Mouse (Mus musculus) kidney, postnatal 14 days (tissue): ENCODE results near the gene Ccdc125.

ENCODE experiments used
- DNase-seq: peaks from one replicate; pipeline ENCODE4 v3.0.0; 2022; ENCODE audit warnings: mixed read lengths

The Ccdc125 gene

DNA sequence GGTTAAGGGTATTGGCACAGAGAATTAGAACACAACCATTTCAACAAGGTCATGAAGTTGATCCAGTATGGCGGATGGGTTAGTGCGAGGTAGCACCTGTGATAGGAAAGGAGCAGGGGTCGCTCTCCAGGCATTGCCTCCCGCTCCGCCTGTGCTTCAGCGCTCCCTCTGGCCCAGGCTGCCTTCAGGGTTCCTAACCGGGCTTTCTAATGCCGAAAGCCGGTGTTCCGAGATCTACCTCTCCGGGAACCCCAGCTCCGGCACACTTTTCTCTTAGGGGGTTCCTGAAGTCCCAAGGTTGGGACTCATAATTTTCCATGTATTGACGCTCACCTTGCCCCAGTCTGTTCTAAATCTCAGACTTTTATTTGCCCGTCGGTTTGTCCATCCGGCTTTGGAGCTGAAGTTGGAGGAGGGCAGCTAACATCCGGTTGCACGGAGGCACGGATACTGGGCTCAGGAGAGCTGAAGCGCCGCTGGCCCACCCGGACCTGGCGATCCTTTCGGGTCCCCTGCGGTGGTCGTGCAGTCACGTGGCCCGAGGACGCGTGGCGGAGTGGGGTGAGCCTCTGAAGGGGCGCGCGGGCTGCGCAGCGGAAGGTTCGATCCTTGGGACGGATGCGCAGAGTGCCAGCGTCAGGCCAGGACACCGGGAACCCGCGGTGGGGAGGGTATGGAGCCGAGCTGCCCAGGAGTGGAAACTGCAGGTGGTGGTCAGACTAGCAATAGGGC, at the start of gene Ccdc125:
Gene Ccdc125 (plus strand): TSS at position 427 of the 732 bp plus-strand sequence.
- peak; percentile 51 for DNase-seq

DNA sequence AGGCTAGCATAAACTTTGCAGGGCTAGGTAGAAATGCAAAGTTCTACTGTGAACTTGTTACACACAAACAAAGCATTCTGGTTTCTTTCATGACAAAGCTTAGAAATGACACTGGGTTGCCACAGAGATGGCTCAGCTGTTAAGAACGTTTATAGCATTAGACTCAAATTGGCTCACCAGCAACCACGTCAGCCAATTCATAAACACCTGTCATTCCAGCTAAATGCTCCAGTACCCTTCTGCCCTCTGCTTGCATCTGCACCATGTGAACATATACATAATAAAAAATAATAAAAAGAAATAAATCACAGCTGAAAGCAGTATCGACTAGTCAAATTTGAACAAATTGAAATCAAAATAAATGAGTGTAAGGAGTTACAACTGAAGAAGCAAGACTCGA, 47.3 kb upstream of the Ccdc125 start:
- DNase-seq = no peak

DNA sequence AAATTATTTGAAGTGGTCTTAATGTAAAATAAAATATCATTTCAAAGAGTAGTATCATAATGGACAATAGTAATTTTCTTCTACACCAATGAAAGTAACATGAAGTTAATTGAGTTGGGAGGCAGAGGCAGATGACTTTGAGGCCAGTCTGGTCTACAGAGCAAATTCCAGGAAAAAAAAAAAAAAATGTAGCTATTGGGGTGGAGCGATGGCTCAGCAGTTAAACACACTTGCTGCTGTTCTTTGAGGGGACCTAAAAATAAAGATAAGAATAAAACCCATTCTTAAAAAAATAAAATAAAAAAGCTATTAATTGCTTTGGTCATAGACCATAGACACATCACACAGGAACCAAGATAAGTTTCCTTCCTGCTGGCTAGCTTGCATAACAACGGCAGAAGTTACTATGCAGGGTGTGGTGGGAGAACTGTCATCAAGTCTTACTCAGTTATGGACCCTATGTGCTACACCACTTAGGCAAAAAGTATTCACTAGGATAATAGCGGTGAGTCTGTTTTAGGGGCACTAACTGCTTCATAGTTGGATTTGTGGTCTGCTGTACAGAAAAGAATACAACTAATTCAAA, 35.3 kb upstream of the Ccdc125 start:
- no peak for DNase-seq

DNA sequence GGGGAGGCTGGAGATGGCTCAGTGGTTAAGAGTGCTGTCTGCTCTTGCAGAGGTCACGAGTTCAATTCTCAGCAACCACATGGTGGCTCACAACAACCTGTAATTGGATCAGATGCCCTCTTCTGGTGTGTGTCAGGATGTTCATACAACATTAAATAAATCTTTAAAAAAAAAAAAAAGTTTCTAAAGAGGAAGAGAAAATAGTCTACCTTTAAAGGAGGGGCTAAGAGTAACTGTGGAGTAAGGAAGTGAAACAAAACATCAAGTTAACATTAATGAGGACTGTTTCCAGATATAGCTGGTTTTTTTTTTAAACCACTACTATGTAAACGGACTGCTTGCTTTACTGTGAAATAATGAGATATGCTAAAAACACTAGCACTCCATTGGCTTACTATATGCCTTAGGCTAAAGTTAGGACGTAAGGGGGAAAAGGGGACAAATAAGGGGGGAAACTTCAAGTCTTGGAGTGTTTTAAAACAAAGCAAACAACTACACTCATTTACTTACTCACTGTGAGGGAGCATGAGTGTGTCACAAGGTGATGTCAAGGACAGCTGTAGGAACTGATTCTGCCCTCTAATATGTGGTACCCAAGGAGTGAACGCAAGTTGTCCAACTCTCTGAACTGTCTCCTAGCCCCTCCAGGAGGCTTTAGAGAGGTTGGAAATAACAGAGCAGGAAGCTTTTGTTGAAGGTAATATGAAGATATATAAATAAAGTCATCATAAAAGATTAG, 26.9 kb upstream of the Ccdc125 start:
- no peak for DNase-seq

DNA sequence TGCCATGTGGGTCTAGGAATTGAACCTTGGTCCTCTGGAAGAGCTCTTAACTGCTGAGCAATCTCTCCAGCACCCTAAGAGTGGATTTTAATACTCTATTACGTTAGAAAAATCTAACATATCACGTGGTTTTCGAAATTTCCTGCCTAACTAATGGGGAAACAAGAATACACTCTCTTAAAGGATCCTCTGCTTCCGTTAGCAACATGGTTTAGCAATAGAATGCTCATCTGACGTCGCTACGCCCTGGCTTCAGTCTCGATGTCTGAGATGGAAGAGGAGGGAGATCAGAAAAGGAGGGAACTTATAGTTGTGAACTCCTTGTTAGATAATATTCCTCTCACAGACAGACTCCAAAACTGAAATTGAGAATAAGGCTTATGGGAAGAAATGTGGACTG, 21.3 kb upstream of the Ccdc125 start:
- DNase-seq = no peak

DNA sequence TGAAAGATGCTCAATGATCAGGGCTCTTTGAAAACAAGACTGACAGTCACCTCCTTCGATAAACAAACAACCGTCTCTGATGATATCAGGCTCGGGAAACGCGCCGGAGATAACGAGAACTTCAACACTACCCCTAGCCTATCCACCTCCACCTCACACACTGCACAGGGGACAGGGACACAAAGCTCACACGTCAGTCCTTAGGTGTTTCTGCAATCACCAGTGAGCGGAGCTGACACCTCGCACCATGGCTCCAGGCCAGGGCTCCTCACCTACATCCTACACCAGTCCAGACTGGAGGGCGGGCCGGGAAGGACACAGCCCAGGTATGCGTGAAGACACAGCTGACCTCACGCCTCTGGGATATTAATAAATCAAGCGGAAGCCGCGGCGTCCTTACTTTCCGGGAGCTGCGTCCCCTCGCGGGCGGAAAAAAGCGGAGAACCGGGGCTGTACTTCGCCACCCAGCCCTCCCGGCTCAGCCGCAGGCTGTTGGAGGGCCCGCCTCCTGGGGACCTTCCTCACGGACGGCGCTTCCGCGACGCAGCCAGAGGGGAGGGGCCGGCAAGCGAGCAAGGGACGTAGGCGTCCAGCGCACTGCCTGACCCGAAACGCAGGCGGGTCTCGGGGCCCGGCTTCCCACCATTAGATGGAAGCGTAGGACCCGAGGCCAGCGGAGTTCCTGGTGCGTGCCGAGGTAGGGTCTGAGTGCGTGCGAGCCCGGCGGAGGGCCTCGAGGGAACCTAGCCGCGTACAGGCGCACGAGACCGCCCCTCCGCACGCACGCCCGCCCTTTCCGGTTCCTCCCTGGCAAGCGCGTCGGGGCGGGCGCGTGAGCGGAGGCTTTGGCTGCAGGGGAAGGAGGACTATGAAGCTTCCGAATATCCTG, 18.7 kb upstream of the Ccdc125 start, which contains the start of the genes Ak6 and Rad17:
Gene Ak6 (plus strand): TSS at position 430 of the 889 bp plus-strand sequence.
Gene Rad17 (minus strand): TSS at position 502 of the 889 bp plus-strand sequence.
- DNase-seq = peak; percentile 96

DNA sequence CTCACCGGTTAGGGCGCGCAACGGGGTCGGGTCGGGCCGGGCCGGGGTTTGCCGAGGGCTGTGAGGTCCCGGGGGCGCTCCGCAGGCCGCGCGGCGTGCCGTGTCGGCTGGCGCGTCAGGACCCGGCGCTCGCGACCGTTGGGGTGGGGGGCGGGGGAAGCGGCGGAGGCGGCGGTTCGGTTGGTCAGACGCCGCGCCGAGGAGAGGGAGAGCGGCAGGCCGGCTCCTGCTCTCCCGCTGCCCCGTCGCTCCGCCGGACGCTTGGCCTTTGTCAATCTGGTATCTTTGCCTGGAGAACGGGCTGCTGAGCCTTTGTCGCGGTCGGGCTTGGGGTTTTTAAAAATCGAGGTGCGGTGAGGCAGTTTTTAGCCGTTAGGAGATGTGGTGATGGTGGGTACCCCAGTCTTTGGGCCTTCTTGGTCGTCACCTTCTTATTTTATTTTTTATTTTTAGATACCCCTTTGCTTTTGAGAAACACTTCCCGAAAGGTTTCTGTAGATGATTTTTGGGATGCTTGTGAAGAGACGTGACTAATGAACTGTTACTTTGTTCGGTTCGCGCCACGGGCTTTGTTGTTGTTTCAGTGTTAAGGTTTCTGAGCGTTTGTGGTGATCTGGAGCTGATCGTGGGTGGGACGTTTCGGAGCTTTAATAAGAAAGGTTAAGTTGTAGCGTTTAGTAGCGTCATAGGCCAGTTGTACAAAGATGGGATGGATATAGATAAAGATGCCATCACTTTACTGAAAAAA, 17.9 kb upstream of the Ccdc125 start, which contains the start of gene Taf9:
Gene Taf9 (plus strand): TSS at position 141 of the 748 bp plus-strand sequence.
- DNase-seq = no peak

DNA sequence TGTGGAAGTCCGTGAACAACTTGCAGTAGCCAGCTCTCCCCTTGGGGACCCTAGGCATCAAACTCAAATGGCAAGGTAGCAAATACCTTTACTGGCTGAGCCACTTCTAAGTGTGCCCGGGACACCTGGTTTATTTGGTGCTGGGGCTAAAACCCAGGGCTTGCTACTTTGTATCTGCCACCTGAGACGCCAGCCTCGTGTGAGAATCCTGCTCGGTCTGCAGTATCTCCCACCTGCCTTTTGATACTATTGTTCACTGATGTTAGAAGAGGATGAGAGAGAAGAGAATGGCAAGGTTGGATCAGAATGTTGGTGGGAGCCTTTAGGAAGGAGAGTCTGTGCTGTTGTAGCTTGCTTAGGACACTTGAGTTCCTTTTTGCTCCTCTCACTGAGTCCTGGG, 11.4 kb upstream of the Ccdc125 start:
- DNase-seq = no peak

DNA sequence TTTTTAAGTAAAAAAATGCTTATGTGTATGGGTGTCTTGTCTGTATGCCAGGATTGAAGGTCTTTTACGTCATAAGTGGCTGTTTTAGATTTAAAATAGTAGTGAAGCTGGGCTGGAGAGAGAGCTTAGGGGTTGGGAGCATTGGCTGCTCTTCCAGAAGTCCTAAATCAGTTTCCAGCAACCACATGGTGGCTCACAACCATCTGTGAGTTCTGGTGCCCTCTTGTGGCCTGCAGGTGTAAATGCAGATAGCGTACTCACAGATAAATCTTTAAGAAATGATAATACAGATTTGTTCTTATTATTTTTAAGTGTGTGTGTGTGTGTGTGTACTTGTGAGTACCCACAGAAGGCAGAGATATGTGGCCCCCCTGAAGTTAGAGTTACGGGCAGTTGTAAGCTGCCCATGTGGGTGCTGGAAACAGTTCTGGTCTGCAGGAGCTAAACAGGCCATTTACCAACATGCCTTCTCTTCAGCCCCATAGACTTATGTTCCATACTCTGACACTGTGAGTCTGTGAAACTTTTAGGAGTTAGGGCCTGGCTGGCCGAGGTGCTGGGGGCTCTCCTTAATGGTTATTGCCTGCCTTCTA, 9.6 kb upstream of the Ccdc125 start:
- DNase-seq = peak; percentile 63

DNA sequence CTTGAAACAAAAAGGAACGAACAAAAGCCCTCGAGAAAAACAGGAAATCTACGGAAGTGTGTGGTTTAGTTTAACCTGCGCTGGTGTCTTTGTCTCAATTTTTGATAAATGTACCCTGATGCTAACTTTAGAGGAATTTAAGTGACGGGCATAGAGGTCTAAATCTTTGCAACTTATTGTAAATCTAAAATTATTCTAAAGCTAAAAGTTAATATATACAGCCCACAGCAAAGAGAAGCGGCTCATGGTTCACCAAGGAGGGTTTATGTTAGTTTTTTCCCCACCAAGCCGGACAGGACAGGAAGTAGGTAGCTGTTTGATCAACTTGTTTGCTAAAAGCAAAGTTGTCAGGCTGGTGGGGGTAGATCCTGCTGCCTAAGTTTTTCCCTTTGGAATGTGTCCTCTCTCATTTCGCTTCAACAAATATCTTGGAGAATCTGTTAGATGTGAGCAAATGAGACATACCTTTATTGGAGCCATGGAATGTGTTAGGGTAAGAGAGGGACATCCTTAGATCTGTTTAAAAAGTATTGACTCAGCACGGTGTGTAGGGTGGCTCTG, 744 bp downstream of the Ccdc125 start:
- no peak for DNase-seq

DNA sequence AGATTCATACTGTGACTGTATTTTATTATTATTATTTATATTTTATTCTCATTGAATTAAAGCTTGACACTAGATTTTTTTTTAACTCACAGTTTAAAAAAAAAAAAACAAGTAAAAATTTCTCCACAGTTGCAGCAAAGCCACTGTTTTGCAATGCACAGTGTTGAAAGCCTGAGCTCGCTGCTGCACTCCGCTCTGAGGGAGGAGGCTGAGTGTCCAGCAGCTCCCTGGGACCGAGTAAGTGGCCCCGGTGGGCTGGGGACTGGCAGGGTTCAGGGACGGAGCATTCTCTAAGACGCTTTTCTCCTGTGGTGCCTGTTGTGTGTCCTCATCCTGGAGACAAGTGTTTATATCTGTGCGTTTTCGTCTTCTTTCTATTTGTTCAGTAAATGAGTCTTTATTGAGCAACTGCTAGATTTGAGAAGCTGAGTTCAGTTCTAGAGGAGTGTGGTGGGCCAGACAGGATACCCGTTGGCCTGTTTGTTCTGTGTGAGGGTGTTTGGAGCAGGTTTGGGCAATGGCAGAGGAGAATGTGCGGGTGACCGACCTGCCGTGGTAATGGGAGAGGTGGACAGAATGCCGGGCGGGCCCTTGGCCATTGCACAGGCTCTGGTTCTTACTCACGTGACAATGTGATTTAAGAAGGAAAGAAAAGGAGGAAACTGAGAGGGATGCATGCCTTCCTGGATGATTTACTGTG, 6.6 kb downstream of the Ccdc125 start:
- DNase-seq = no peak

DNA sequence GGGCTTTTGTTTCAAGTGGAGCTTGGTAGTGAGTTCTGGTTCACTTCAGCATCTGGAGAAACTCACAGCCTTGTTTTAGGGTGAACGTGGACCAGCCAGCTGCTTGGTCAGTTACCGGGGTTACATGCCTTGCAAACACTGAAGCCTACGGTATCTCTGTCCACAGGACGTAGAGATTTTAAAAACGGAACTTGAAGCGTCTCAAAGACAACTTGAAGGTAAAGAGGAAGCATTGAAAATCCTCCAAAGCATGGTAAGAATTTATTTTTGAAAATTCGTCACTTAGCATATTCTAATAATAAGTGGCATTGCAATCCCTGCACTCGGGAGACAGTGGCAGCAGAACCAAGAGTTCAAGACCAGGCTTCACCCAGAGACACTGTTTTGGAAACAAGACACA, 12.1 kb downstream of the Ccdc125 start:
- no peak for DNase-seq

DNA sequence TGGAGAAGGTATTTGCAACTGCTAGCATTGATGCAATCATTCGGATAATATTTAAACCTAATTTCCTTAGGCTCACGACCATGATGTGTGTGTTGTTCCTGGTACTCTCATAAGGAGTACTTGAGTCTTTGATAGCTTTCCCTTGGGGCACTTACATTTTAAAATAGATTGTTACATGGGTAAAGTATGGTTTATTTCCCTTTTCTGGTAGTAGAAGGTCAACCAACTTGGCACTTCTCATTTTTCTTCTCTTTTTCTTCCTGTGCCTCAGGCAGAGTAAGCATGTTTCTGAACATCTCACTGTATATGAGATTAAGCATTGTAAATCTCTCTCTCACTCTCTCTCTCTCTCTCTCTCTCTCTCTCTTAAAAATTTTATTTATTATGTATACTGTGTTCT, 13.3 kb downstream of the Ccdc125 start:
- DNase-seq = no peak

DNA sequence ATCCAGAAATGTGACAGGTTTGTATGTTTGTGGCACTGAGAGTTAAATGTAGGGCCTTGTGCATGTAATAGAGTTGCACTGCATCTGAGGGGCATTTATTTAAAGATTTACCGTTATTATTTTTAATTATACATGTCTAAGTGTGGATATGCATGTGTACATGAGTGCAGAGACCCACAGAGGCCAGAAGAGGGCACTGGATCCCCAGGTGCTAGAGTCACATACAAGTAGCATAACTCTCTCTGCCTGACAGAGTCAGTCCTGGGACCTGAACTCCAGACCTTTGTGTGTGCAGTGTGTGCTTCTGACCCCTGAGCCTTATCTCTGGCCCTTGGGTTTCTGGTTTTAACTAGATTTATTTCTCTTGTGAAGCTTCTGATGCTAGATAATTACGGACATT, 14.8 kb downstream of the Ccdc125 start:
- DNase-seq = no peak

DNA sequence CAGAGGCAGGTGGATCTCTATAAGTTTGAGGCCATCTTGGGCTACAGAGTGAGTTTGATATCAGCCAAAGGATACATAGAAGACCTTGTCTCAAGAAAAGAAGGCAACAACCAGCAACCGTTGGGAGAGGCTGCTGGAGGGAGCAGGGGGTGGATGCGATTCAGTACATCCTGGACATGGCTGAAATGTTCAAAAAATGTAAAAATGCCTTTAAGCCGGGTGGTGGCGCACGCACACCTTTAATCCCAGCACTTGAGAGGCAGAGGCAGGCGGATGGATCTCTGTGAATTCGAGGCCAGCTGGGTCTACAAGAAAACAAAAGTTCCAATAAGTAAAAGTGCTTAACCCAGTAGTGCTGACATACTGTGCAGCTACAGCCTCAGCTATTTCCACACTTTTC, 18.0 kb downstream of the Ccdc125 start:
- DNase-seq = no peak

DNA sequence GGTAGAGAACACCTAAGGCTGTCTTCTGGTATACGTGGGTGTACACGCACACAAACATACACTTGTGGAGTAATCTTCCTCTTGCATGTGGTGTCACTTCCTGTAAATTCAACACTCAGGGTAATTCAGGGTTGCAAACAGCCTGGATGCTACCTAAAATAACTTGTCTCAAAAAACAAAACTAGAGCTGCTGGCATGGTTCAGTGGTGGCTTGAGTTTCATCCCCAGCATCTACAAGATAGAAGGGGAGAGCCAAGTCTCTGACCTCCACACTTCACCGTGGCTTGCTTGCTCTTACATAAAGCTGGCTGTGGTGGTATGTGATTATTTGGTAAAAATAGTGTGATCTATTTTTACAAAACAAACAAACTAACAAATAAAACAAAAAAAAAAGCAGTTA, 28.0 kb downstream of the Ccdc125 start:
- no peak for DNase-seq

DNA sequence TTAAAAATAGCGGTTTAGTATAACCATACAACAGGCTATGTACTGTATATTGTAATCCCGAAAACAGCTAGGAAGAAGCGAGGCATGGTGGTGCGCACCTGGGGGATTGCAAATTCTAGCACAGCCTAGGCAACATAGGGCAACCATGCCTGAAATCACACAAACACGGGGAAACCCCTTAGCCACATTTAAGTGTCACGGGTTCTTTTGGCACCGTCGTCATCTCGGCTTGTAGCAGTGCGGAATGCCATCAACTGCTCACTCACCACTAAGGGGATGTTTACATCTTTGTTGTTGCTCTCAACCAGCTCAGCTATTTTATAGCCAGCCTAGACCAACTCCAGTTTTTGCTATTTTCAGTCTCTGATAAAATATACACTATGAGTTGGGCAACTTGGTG, 29.3 kb downstream of the Ccdc125 start:
- DNase-seq = no peak

DNA sequence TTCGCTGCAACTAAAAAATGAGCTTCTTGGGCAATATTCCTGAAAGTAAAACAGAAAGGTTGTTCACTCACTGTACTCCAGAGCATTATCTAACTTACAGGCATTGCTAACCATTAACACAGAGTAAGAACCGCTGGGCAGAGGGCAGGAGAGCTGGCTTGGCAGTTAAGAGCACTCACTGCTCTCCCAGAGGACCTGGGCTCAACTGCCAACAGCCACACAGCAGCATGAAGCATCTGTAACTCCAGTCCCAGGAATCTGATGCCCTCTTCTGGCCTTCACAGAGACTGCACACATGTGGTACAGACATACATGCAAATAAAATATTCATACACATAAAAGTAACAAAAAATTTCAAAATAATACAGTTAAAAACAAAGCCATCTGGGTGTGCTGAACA, 34.0 kb downstream of the Ccdc125 start:
- peak; percentile 59 for DNase-seq

DNA sequence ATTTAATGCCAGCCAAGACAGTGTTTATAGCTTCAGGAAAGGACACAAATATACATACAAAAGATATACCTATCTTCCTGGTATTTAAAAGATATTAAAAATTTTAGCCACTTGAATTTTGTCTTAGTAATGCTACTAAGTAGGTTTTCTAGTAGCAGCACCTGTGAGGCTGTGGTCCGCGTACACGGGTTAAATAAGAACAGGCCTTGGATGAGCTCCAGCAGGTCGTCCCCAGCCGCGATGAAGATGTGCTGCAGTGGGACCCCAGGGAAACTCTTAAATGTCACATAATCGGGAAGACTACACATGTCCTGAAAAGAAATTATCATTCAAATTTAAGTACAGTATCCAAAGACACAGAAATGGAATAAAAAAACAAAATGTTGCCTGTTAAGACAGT, 36.7 kb downstream of the Ccdc125 start:
- no peak for DNase-seq

DNA sequence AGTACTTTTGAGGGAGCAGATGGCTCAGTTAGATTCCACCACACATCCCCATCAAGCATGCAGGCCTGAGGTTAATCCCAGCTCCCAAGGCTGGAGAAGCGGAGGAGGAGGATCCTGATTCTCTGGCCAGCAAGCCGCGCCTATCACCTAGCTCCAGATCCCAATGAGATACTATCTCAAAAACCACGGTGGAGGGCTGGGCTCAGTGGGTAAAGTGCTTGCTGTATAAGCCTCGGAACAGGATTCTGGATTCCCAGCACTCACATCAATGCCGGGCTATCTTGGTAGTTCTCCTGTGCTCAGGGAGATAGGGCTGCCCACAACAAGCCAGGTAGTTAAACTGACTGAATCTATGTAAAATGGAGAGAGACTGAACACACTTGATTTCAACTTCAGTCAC, 46.0 kb downstream of the Ccdc125 start:
- DNase-seq = no peak

DNA sequence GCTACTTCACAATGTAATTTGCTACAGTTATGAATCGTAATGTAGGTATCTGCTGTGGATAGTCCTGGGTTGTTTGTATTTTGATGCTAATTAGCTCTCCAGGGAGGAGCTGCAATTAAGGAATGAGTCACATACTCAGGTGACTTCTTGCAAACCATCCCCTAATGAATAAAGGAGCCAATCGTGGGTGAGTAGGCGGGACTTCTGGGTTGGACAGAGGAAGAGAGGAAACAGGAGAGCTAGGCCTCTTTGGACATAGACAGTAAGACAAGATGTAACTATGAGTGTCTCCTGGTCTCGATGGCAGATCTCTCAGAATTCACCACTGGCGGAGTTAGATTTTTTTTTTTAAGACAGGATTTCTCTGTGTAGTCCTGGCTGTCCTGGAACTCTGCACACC, 52.1 kb downstream of the Ccdc125 start:
- no peak for DNase-seq
